Mouse (Mus musculus) naive thymus-derived CD4-positive, alpha-beta T cell, adult 2 months (primary cell): ENCODE data around the gene Bcl7c.
"Not testable (repeated sequence)": the region's sequence is repeated elsewhere in the genome, so short reads cannot be mapped to it uniquely, and the experiment has no call there.

ENCODE experiments used
- DNase-seq: peaks from one replicate; pipeline ENCODE4 v3.0.0-alpha.2; 2011; ENCODE audit warnings: low read depth

Bcl7c gene

GRCm38 (mm10) chr7:127708207-127709078 is at the start of gene Bcl7c:
Gene Bcl7c, minus strand, starts transcription at chr7:127708933.
- peak; percentile 78 for DNase-seq

GRCm38 (mm10) chr7:127753741-127754140 is 45.0 kb upstream of the Bcl7c start:
- no peak for DNase-seq

GRCm38 (mm10) chr7:127753158-127753557 is 44.4 kb upstream of the Bcl7c start:
- no peak for DNase-seq

GRCm38 (mm10) chr7:127752069-127752468 is 43.3 kb upstream of the Bcl7c start:
- DNase-seq: no peak

GRCm38 (mm10) chr7:127751619-127752018 is 42.9 kb upstream of the Bcl7c start:
- no peak for DNase-seq

- no peak for DNase-seq
Observed at GRCm38 (mm10) chr7:127750131-127751127, 41.7 kb upstream of the Bcl7c start.

GRCm38 (mm10) chr7:127748235-127748560 is 39.5 kb upstream of the Bcl7c start:
- DNase-seq: no peak

GRCm38 (mm10) chr7:127747559-127748234 is 39.0 kb upstream of the Bcl7c start:
- no peak for DNase-seq

GRCm38 (mm10) chr7:127746494-127747491 is 38.1 kb upstream of the Bcl7c start:
- DNase-seq: peak; percentile 24

- DNase-seq: peak; percentile 86
Observed at GRCm38 (mm10) chr7:127745652-127746493, 37.1 kb upstream of the Bcl7c start.

- DNase-seq: peak; percentile 91
Observed at GRCm38 (mm10) chr7:127745251-127745651, 36.5 kb upstream of the Bcl7c start.

GRCm38 (mm10) chr7:127744366-127745045 is 35.8 kb upstream of the Bcl7c start, which contains the start of gene Fbxl19:
Gene Fbxl19, plus strand, starts transcription at chr7:127744543.
- DNase-seq: peak; percentile 78

GRCm38 (mm10) chr7:127732066-127732465 is 23.3 kb upstream of the Bcl7c start, which contains the start of gene Ctf2:
Gene Ctf2, minus strand, starts transcription at chr7:127732166.
- not testable (repeated sequence) for DNase-seq

- no peak for DNase-seq
Observed at GRCm38 (mm10) chr7:127730170-127730569, 21.4 kb upstream of the Bcl7c start.

GRCm38 (mm10) chr7:127727898-127728297 is 19.2 kb upstream of the Bcl7c start:
- DNase-seq: no peak

GRCm38 (mm10) chr7:127725924-127726323 is 17.2 kb upstream of the Bcl7c start:
- no peak for DNase-seq

- DNase-seq: no peak
Observed at GRCm38 (mm10) chr7:127725490-127725889, 16.8 kb upstream of the Bcl7c start.

GRCm38 (mm10) chr7:127719258-127719657 is 10.5 kb upstream of the Bcl7c start:
- no peak for DNase-seq

- DNase-seq: no peak
Observed at GRCm38 (mm10) chr7:127718339-127718738, 9.6 kb upstream of the Bcl7c start.
